Mouse (Mus musculus) embryonic fibroblast, embryonic 13.5 days (primary cell): ENCODE data around the gene H2-Ke6. TPM values are rescaled to one million over a fixed set of nuclear protein-coding genes. Genes with fewer than 3 reads are reported as not detected.
A peak's percentile ranks its signal among the peaks of the same experiment; 100 is the strongest.

Experiments
- H3K27ac ChIP-seq: 2 replicates; pipeline ENCODE4 v1.5.1; 2012; ENCODE audit warnings: low read length, control low read depth, inconsistent platforms; ENCODE audit not compliant: insufficient read depth
- H3K4me1 ChIP-seq: 2 replicates; pipeline ENCODE4 v1.6.1; 2011; ENCODE audit warnings: low read length; ENCODE audit not compliant: control insufficient read depth, insufficient read depth
- H3K4me3 ChIP-seq: 2 replicates; pipeline ENCODE4 v1.5.1; 2011; ENCODE audit warnings: mild to moderate bottlenecking, control low read depth, low read length; ENCODE audit not compliant: insufficient read depth
- CTCF ChIP-seq: IDR thresholded peaks from 2 replicates; pipeline ENCODE4 v1.5.1; 2011; ENCODE audit warnings: mild to moderate bottlenecking, control low read depth, low read length, moderate library complexity, borderline replicate concordance; ENCODE audit not compliant: insufficient read depth
- POLR2A ChIP-seq: IDR thresholded peaks from 2 replicates; pipeline ENCODE4 v1.6.1; 2011; ENCODE audit warnings: low read depth, mild to moderate bottlenecking, control low read depth, low read length, moderate library complexity
- polyA plus RNA-seq: library from polyadenylated mRNA; stranded (reverse); fragments of >200 nt; gene quantifications from 2 replicates; pipeline ENCODE4 v1.2.4, GENCODE M21; 2011; ENCODE audit warnings: low read depth; ENCODE audit not compliant: missing spikeins, insufficient read length

H2-Ke6 gene
- polyA plus RNA-seq, 1 experiment, result 16.9 TPM

DNA sequence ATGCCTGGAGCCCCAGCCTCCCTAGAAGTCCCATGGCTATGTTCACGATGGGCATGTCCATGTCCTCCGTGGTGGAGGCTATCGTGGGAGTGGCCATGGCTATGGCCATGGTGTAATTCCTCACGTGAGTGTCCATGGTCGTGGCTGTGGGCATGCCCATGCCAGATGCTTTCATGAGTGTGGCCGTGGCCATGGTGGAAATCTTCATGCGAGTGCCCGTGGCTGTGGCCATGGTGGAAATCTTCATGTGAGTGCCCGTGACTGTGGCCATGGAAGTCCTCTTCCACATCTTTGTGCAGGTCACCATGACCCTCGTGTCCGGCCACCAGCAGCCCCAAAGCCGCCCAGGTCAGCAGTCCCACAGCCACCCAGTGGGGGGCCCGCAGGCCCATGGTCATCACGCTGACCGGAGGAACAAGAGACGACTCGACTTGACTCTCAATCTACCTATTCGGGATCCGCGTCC is 3.0 kb upstream of the H2-Ke6 start:
- Histone ChIP-seq H3K4me3 (peak overlapping the region; percentile 75), H3K4me1 (peaks cover 22% of the 10 kb centered on the region), H3K27ac (peak overlapping the region; percentile 86)
- TF ChIP-seq CTCF (no peak), POLR2A (peak; percentile 62)

DNA sequence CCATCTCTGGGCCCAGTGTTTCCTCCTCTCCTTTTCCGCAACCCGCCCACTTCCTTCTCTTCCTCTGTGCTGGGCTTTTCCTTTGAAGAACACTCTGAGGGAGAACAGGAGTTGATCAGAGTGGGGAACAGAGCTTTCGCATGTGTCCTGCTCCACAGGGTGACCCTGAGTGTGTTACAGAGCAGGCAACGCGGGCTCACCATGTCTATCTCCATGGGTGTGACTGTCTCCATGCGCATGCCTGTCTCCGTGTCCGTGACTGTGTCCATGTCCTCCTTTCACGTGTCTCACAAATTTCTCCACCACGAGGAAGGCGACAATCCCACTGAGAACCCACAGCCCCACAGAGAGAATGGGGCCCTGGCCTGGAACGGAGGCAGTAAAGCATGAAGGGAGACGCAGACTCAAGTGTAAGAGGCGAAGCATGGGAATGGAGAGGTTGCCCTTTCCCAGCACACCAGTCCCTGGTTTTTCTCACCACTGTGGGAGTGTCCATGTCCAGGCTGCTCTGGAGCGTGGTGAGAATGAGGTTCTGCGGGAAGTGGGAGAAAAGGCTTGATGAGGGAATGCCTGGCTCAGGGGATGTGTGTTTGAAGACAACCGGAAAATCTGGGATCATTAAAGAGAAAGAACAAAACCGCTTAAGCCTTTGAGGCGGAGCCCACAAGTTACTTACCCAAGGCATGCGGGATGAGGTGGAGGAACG is 2.2 kb upstream of the H2-Ke6 start:
- TF ChIP-seq CTCF (no peak), POLR2A (0 out of 2 replicates have a peak, but pooled peaks have one; percentile 27)
- Histone ChIP-seq H3K27ac (peak overlapping the region; percentile 86), H3K4me1 (peaks cover 24% of the 10 kb centered on the region), H3K4me3 (peak overlapping the region; percentile 75)

DNA sequence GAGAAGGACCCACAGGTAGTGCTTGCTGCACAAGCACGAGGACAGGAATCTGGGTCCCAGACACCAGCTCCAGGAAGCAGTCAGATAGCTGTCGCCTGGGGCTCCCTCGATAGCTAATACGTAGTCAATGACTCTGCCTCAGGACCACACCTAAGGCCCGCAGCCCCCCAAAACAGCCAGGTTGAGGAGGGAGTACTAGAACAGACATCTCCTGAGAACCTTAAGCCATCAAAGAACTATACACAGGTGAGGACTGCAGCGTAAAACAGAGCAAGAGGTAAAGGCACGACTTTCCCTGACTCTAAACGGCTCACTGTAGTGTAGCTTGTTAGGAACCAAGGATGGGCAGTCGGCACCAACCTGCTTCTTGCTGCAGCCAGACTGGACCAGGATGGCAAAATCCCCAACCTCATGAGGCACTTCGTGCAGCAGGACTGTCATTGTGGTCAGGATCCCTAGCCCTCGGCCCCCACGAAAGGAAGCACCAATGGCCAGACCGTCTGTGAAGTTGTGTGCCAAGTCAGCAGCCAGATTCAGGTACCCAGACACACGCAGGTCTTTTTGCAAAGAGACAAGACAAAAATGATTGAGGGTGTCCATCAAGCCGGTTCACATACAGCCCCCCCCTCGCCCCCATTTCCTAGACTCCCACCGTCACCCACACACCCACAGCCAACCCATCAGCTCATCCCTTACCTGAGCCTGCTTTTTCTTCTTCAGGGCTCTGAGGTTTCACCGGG is 1.5 kb upstream of the H2-Ke6 start:
- peaks cover 24% of the 10 kb centered on the region for H3K4me1 ChIP-seq
- no peak for TF ChIP-seq CTCF
- no peak for TF ChIP-seq POLR2A
- H3K4me3 ChIP-seq, result peak overlapping the region; percentile 75
- no peak overlapping the region for H3K27ac ChIP-seq

DNA sequence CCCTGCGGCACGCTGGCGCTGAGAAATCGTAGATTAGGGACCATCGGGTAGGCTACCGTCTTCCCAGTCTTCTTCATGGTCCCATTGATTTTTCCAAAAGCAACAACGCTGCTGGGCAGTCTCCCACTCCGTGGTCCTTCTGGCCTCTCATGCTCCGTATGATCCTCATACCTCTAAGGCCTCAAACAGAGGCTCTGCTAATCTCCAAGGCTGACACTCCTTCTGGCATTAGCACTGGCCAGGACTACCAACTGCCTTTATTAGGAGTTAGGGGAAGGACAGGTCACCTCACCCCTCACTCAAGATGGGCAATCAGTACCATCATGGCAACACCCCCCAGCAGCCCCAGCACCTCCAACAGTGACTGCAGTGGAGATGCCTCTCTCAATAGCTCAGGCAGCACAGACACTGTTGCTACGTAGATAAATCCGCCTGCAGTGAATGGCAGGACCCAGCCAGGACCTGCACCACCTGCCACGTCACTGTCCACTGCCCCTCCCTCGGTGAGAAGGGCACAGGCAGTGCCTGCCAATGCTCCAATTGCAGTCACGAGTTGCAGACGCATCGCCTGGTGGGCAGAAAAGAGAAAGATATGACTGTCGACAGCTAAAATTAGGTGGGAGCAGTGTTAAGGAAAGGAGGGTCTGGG is 765 bp upstream of the H2-Ke6 start:
- H3K4me1 ChIP-seq, result peaks cover 24% of the 10 kb centered on the region
- no peak overlapping the region for H3K27ac ChIP-seq
- H3K4me3 ChIP-seq, result no peak overlapping the region
- peak; percentile 33; the same call in 1 of the 2 replicates for TF ChIP-seq POLR2A
- TF ChIP-seq CTCF, result no peak

DNA sequence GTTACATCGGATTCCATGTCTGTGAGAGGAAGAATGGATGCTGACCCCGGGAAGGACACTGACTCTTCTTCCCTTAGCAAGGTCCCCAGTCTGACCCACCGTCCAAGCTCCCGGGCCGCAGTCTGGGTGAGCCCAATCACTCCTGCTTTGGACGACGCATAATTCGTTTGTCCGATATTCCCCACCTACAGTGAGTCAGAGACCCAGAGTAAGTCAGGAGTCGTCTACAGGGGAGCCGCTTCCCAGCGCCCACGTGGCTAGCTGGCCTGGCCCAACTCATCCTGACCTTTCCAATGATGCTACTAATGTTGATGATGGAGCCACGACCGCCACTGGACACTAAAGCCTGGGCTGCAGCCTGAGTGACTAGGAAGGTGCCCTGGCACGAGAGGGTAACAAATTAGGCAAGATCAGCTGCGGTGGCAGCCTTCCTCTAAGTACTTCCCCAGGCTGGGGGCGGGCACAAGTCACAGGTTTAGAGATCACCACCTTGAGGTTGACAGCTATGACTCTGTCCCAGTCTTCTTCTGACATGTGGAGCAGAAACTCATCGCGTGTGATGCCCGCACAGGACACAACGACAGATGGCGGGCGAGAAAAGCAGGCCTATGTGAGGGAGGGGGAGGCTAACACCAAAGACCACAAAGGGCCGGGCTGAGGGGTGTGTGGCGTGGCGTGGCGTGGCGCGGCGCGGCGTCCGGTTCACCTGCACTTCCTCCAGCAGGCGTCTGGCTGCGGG is 774 bp downstream of the H2-Ke6 start:
- Histone ChIP-seq H3K27ac (peak overlapping the region; percentile 32), H3K4me3 (peak overlapping the region; percentile 53), H3K4me1 (peaks cover 20% of the 10 kb centered on the region; the same call in 1 of the 2 replicates)
- TF ChIP-seq POLR2A (peak; percentile 40), CTCF (no peak)

DNA sequence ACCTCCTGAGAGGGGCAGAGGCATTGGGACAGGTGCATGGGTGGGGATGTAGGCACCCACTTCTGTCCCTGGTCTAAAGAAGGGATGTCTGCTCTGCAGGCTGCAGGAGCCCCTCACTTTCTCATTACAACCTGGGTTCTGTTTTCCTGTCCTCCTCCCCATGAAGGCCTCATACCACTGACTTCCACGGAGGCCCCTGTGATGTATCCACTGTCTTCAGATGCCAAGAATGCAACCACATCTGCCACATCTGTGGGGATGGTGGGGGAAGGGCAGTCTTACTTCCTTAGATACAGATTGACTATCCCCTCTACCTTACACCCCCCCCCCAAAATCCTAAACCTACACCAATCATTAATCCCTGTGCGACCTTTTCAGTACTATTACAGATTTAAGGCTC is 1.6 kb downstream of the H2-Ke6 start:
- H3K27ac ChIP-seq, result no peak overlapping the region
- H3K4me3 ChIP-seq, result no peak overlapping the region

DNA sequence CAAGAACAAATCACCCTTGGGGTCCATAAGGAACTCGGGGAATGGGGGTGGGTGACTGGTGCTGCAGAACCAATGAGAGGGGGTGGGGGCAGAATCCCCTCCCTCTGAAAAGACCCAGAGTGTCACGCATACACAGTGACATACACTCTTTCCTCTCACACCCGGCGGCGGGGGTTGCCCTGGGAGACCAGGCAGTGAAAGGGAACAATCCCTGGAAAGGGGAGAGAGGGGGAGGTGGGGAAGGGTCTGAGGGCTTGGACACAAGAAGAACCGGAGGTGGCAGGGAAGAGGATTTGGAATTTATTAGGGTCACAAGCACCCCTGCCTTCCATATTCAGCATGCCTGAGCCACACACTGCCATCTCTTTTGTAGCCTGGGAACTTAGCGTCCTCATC is 2.1 kb downstream of the H2-Ke6 start:
- peak; percentile 29; the same call in 1 of the 2 replicates for TF ChIP-seq POLR2A
- TF ChIP-seq CTCF, result no peak
- H3K4me3 ChIP-seq, result peak overlapping the region; percentile 67; the same call in 1 of the 2 replicates
- no peak overlapping the region for H3K27ac ChIP-seq
- peaks cover 20% of the 10 kb centered on the region; the same call in 1 of the 2 replicates for H3K4me1 ChIP-seq

More for the DNA sequence above, 1.6 kb downstream of the H2-Ke6 start:
- TF ChIP-seq POLR2A (peak; percentile 5; the same call in 1 of the 2 replicates), CTCF (no peak)
- H3K4me1 ChIP-seq, result peaks cover 20% of the 10 kb centered on the region; the same call in 1 of the 2 replicates

DNA sequence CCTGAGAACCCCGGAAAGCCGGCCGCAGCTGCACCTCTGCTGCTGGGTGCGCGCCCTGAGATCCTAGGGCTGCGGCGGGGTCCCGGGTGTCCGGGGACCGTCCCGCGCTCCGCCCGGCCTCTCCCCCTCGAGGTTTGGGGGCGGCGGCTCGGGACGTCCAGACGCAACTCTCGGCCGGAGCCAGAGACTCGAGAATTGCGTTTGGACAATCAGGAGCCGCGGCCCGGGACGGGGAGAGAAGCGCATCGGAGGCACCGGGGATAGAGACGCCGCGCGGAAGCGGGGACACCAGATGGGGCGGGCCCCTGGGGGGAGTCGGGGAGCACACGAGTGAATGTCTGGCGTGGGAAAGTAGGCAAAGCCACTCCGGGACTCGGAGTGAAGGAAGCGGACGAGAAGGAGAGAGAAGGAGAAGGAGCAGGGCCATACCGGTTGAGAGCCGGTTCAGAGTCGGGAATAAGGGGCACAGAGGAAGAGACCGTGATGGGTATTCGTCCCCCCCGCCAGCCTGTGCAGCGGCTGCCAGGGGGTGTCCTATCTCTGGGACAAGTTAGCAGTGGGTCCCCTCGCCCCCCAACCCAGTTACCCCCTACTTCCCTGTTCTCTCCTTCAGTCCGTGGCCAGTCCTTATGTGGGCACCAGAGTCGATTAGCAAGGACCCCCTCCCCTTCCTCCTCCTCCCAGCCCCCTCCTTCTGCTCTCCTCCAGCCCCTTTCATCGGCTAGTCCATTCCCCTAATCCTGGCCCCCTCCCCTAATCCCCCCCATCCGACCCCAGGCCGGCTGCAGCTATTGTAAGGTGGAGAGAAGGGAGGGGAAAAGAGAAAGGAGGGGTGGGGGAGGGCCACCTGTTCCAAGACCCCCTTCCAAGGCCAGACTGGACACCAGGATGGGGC is 2.8 kb downstream of the H2-Ke6 start:
- Histone ChIP-seq H3K4me3 (peak overlapping the region; percentile 67), H3K4me1 (peaks cover 20% of the 10 kb centered on the region; the same call in 1 of the 2 replicates), H3K27ac (peak overlapping the region; percentile 58)

More for the DNA sequence above, 2.8 kb downstream of the H2-Ke6 start:
- 0 out of 2 replicates have a peak, but pooled peaks have one; percentile 25 for TF ChIP-seq POLR2A
- no peak for TF ChIP-seq CTCF
